Mouse (Mus musculus) limb, embryonic 15.5 days (tissue): ENCODE measurements at regions not wholly inside any gene's neighbourhood (a gene's known extent, or its start where the extent isn't known, plus 50 kb on each side); places are given as distances from the start of the nearest gene placed in this dataset.

Experiments
- ATAC-seq: fragments of 200-750 bp; cut with Nextera tagmentation; 2 replicates; pipeline ENCODE4 v1.8.0; 2017; ENCODE audit warnings: low read depth, moderate TSS enrichment; ENCODE audit not compliant: insufficient number of reproducible peaks, low FRiP score, low TSS enrichment
- H3K27ac ChIP-seq: fragments of 300-500 bp; sonication (generic); 2 replicates; pipeline ENCODE4 v1.5.1; 2015; ENCODE audit warnings: moderate library complexity, mild to moderate bottlenecking, inconsistent platforms
- H3K27me3 ChIP-seq: fragments of 300-500 bp; sonication (generic); 2 replicates; pipeline ENCODE4 v1.6.1; 2015; ENCODE audit warnings: inconsistent platforms
- H3K36me3 ChIP-seq: fragments of 300-500 bp; sonication (generic); 2 replicates; pipeline ENCODE4 v1.6.1; 2015; ENCODE audit warnings: inconsistent platforms
- H3K4me1 ChIP-seq: fragments of 300-500 bp; sonication (generic); 2 replicates; pipeline ENCODE4 v1.6.1; 2015; ENCODE audit warnings: inconsistent platforms
- H3K4me2 ChIP-seq: fragments of 300-500 bp; sonication (generic); 2 replicates; pipeline ENCODE4 v1.6.1; 2015; ENCODE audit warnings: mild to moderate bottlenecking, inconsistent platforms
- H3K4me3 ChIP-seq: fragments of 300-500 bp; sonication (generic); 2 replicates; pipeline ENCODE4 v1.5.1; 2015; ENCODE audit warnings: mild to moderate bottlenecking, inconsistent platforms
- H3K9ac ChIP-seq: fragments of 300-500 bp; sonication (generic); 2 replicates; pipeline ENCODE4 v1.6.1; 2015; ENCODE audit warnings: inconsistent platforms
- H3K9me3 ChIP-seq: fragments of 300-500 bp; sonication (generic); 2 replicates; pipeline ENCODE4 v1.6.1; 2016; ENCODE audit warnings: inconsistent platforms
- WGBS: fragments of 180-500 bp; shearing (Covaris S2); methylation state at CpG from one replicate; pipeline ENCODE4 v1.1.7; 2015; 5-methylcytosine and 5-hydroxymethylcytosine counted together

DNA sequence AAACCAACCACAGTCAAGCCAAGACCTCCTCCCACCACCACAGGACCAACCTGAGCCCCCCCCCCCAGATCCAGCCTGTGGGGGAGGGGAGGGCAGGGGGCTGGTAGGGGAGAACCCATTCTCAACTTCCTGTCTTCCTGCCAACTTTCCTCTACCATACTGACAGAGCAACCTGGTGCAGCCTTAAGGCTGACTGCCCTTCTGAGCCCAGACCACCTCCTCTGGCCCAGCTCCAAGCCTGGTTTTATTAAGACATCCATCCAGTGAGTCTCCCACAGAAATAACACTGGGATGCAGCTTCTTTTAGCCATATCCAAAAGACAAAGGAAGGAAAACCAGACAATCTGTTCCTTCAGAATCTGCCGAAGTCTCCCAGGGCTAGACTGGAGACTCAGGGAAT, 342.8 kb downstream of the Gm9195 start:
- H3K36me3 ChIP-seq: no peaks in the 10 kb centered on the region
- ATAC-seq: no peak
- H3K4me3 ChIP-seq: no peak overlapping the region
- no peaks in the 10 kb centered on the region for H3K9me3 ChIP-seq
- H3K27ac ChIP-seq: no peak overlapping the region
- H3K9ac ChIP-seq: no peak overlapping the region
- no peak overlapping the region for H3K4me2 ChIP-seq
- 63% methylated on average over 1 of the region's 1 CpGs for WGBS
- H3K4me1 ChIP-seq: no peaks in the 10 kb centered on the region
- H3K27me3 ChIP-seq: no peaks in the 10 kb centered on the region

DNA sequence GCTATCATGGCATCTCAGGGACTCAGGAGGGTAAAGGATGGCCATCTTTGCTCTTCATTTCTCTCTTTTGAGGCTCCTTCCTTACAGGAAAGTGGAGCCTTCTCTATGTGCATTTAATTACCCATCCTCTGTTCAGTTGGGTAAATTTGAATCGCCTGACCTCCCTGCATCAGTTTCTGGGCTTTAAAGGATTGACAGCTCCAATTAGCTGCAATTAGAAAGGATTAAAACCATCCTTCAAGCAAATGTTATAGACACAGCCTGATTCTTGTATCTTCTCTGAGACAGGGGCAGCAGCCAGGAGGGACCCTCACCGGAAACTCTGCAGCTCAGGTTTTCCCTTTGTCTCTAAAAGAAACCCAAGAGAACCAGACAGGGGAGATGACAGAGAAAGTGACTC, 345.3 kb downstream of the Gm9195 start:
- no peak overlapping the region for H3K27ac ChIP-seq
- no peak overlapping the region for H3K4me3 ChIP-seq
- H3K4me2 ChIP-seq: no peak overlapping the region
- H3K9ac ChIP-seq: no peak overlapping the region
- H3K36me3 ChIP-seq: no peaks in the 10 kb centered on the region
- ATAC-seq: no peak
- no peaks in the 10 kb centered on the region for H3K9me3 ChIP-seq
- no peaks in the 10 kb centered on the region for H3K4me1 ChIP-seq
- H3K27me3 ChIP-seq: no peaks in the 10 kb centered on the region
- 52% methylated on average over 2 of the region's 2 CpGs for WGBS

DNA sequence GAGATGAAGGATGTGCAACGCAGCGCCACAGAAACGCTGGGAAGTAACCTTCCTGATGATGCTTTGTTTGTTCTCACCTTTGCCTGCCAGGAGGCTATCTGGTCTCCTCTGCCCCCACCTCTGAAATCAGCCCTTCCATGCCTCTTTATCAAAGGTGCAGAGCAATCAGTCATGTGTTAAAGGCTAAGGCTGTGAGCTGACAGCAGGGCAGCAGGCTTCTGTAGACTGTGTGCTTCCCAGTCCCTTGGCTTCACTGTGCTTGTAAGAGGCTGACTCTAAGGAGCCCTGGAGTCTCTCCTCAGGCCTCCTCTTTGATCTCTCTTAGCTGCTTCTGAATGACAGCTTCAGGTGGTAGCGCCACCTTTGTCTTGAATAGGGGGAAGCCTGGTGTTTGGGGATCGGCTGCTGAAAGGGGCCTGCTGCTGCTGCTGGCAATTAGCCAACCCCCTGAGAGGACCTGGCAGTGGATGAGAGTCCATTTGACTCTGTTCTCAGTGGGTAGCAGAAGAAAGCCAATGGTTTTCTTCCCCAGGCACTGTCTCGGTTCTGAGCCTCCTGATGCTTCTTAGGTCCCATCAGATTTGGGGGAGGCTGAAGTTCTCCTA, 348.7 kb downstream of the Gm9195 start:
- 13% methylated on average over 6 of the region's 6 CpGs for WGBS
- no peak overlapping the region for H3K9ac ChIP-seq

DNA sequence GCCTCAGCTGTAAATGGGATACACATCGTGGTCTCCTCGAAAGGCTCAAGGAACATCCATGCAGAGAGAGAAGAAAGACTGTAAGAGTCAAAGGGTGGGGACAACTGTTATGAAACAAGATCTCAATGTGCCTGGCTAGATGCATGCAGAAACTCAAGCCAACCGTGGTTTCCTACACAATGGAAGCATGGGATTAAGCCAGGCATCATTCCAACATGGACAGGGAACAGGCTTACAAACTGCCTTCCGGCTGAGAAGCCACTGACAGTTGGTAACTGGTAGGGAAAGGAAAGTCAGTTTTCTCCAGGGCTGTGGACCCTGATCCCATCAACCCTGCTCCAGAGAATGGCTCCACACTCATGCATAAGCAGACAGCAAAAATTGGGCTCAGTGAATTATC, 350.5 kb downstream of the Gm9195 start:
- no peak overlapping the region for H3K27ac ChIP-seq
- H3K4me3 ChIP-seq: no peak overlapping the region
- ATAC-seq: no peak
- H3K36me3 ChIP-seq: no peaks in the 10 kb centered on the region
- WGBS: 69% methylated on average over 4 of the region's 4 CpGs
- no peaks in the 10 kb centered on the region for H3K9me3 ChIP-seq
- no peak overlapping the region for H3K4me2 ChIP-seq
- H3K27me3 ChIP-seq: no peaks in the 10 kb centered on the region
- no peaks in the 10 kb centered on the region for H3K4me1 ChIP-seq
- H3K9ac ChIP-seq: no peak overlapping the region

More for the DNA sequence above, 348.7 kb downstream of the Gm9195 start:
- Histone ChIP-seq H3K36me3 (no peaks in the 10 kb centered on the region), H3K4me1 (no peaks in the 10 kb centered on the region), H3K27ac (no peak overlapping the region), H3K9me3 (no peaks in the 10 kb centered on the region), H3K4me2 (no peak overlapping the region), H3K4me3 (no peak overlapping the region), H3K27me3 (no peaks in the 10 kb centered on the region)
- ATAC-seq: no peak

DNA sequence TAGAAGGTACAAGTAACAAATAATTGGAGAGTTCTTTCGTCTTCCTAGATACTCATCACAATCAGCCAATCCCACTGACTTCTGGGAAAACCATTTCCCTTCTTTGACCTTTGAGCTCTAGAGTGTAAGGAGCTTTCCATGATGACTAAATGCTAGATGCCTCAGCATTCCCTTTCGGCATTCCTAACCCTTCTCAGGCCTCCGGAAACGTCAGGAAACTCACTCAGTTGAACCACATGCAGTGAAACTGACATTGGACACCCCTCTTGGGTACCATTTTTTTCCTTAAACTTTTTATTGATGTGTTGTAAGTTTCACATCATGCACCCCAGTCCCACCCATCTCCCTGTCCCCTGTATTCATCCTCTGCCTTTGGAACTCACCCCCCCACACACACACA, 361.5 kb downstream of the Gm9195 start:
- Histone ChIP-seq H3K27ac (no peak overlapping the region), H3K9me3 (no peaks in the 10 kb centered on the region), H3K9ac (no peak overlapping the region), H3K4me2 (no peak overlapping the region), H3K27me3 (no peaks in the 10 kb centered on the region), H3K36me3 (no peaks in the 10 kb centered on the region), H3K4me1 (no peaks in the 10 kb centered on the region), H3K4me3 (no peak overlapping the region)
- WGBS: 53% methylated on average over 4 of the region's 4 CpGs
- ATAC-seq: no peak

DNA sequence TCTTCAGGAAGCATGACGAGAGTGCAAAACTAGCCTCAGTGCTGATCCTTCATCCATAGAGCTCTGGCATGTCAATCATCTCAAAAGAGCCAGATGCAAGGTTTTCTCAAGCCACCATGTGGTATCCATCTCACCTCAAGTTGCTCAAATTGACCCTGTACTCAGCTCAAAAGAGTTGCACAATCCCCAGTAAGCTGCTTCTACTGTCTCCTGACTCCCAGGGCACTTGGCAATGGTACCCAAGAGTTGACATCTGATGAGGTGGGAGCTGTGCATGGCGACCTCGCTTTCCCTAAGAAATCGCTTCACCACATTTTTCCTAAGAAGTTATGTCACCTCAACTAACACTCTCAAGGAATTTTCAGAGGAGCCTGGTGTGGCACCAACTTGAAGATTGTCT, 369.9 kb downstream of the Gm9195 start:
- WGBS: 77% methylated on average over 4 of the region's 4 CpGs

DNA sequence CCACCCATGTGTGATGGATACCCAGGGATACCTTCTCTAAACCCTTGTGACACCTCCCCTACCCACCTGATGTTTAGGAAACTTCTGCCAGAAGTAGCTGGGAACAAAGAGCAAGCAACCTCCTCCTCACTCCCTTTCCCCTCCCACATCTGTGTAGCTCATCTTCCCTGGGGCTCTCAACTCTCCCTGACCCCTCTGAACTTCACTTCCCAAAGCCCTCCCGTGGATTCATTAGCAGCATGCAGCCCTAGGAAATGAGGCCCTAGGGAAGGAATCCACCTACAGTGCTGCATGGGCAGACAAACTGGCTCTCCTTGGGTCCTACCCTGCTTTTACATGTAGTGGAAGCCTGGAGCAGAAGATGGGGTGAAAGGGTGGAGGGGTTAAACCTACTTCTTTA, 370.6 kb downstream of the Gm9195 start:
- 7% methylated on average over 1 of the region's 1 CpGs for WGBS
- no peak for ATAC-seq
- no peaks in the 10 kb centered on the region for H3K27me3 ChIP-seq
- H3K4me2 ChIP-seq: no peak overlapping the region
- H3K9ac ChIP-seq: no peak overlapping the region
- H3K9me3 ChIP-seq: no peaks in the 10 kb centered on the region
- H3K4me1 ChIP-seq: no peaks in the 10 kb centered on the region
- H3K4me3 ChIP-seq: no peak overlapping the region
- H3K27ac ChIP-seq: no peak overlapping the region
- no peaks in the 10 kb centered on the region for H3K36me3 ChIP-seq

More for the DNA sequence above, 369.9 kb downstream of the Gm9195 start:
- Histone ChIP-seq H3K4me2 (no peak overlapping the region), H3K27me3 (no peaks in the 10 kb centered on the region), H3K9me3 (no peaks in the 10 kb centered on the region), H3K4me3 (no peak overlapping the region), H3K27ac (no peak overlapping the region), H3K4me1 (no peaks in the 10 kb centered on the region), H3K36me3 (no peaks in the 10 kb centered on the region), H3K9ac (no peak overlapping the region)
- no peak for ATAC-seq

DNA sequence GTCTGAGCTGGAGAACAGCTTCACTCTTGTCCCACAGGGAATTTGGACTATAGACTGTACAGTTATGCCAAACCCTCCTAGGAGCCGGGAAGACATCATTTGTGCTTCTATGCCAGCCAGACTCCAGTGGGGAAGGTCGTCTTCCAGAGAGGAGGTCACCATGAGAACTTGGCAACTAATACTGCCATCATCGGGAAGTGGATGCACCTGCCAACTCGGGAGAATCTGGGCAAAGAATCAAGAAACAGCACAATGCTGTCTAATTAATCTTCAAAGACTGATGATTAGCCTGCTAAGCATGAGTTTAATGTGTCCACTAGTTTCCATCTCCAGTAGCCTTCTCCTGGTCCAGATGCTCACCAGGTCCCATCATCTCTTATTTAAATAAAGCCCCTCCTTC, 374.8 kb downstream of the Gm9195 start:
- Histone ChIP-seq H3K27ac (no peak overlapping the region), H3K36me3 (no peaks in the 10 kb centered on the region), H3K9ac (no peak overlapping the region), H3K4me3 (no peak overlapping the region), H3K4me1 (no peaks in the 10 kb centered on the region), H3K4me2 (no peak overlapping the region), H3K27me3 (no peaks in the 10 kb centered on the region), H3K9me3 (no peaks in the 10 kb centered on the region)
- WGBS: 72% methylated on average over 4 of the region's 4 CpGs
- ATAC-seq: no peak

DNA sequence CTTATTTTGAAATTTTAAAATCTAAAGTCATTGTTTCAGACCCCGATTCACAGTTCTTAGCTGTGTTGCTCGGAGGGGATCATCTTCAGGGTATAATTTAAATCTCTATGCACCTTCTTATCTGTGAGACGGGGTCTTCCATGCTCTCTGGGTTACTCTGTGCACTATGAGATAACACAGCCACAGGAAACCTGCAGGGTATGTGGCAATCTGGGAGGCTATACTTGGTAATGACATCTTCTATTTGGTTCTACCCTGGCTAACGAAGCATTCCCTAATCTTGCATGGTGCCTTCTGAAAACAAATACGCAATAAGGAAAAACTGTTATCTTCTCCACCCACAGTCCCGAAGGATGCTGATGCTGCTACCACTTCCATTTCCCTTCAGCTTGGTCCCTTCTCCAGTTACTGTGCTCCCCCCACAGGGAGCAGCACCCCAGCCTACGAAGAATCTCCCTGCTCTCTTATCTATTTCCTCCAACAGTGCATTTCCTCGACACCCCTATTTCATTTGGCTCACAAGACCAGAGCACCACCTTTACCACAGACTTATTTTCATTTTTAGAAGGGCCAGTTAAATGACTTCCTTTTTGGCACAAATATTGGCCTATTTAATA, 378.2 kb downstream of the Gm9195 start:
- no peak overlapping the region for H3K4me2 ChIP-seq
- no peak for ATAC-seq
- WGBS: 76% methylated on average over 8 of the region's 8 CpGs
- no peaks in the 10 kb centered on the region for H3K9me3 ChIP-seq
- H3K27ac ChIP-seq: no peak overlapping the region
- H3K9ac ChIP-seq: no peak overlapping the region
- no peaks in the 10 kb centered on the region for H3K4me1 ChIP-seq
- no peaks in the 10 kb centered on the region for H3K36me3 ChIP-seq
- no peaks in the 10 kb centered on the region for H3K27me3 ChIP-seq
- no peak overlapping the region for H3K4me3 ChIP-seq

DNA sequence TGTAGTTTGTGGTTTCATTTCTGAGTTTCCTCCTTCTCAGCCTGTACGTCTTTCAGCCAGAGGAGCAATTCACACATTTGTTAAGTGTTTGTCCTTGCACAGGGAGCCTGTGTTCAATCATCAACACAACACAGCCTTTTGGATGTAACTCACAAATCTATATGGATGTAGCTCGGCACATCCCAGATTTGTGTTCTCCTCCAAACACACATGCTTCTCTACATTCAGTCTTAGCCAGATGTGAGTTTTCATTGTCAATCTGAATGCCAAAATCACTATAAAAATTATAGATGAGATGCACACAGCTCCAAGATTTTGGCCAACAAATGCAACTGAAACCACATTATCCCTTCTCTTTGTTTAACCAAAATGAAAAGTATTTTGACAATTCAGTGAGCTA, 380.9 kb downstream of the Gm9195 start:
- Histone ChIP-seq H3K27me3 (no peaks in the 10 kb centered on the region), H3K4me3 (no peak overlapping the region), H3K4me1 (no peaks in the 10 kb centered on the region), H3K4me2 (no peak overlapping the region), H3K36me3 (no peaks in the 10 kb centered on the region), H3K9me3 (no peaks in the 10 kb centered on the region), H3K9ac (no peak overlapping the region), H3K27ac (no peak overlapping the region)
- no peak for ATAC-seq
- 41% methylated on average over 2 of the region's 2 CpGs for WGBS

DNA sequence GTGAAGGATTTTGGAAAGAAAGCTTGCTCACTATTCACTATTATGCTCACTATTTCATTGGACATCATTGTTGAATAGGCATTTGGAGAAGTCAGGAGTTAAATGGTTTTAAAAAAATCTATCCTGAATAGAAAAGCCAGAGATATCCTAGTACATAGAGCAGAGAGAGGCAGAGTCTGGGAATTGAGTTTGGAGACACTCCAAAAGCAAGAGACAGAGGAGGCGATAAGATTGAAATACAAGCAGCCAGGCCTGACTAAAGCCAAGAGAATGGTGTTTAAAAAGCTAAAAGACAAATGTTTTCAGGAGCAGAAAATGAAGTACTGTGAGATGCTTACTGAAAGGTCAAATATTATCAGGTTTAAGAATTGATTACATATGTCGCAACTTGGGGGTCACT, 400.1 kb downstream of the Gm9195 start:
- 82% methylated on average over 2 of the region's 2 CpGs for WGBS
- Histone ChIP-seq H3K9ac (no peak overlapping the region), H3K36me3 (no peaks in the 10 kb centered on the region), H3K27me3 (no peaks in the 10 kb centered on the region), H3K9me3 (no peaks in the 10 kb centered on the region), H3K4me1 (no peaks in the 10 kb centered on the region), H3K4me3 (no peak overlapping the region), H3K27ac (no peak overlapping the region), H3K4me2 (no peak overlapping the region)
- ATAC-seq: no peak

DNA sequence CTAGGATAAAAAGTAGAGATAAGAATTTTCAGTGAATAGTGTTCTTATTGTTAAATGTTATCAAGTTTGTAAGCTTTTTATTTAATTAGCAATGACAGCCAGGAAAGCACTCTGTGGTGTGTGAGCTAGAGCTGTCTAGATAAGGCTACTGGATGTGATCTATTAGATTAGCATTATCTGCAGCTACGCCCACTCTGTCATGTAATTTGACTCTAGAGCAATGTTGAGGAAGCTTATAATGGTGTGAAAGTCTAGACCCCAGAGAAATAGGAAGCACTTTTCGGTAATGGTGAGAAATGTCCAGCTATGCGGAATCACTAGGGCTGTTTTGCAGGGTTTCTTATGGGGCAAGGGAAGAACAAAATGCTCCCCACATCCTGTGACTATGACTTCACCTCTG, 410.2 kb downstream of the Gm9195 start:
- WGBS: 40% methylated on average over 3 of the region's 3 CpGs

More for the DNA sequence above, 410.2 kb downstream of the Gm9195 start:
- Histone ChIP-seq H3K27me3 (no peaks in the 10 kb centered on the region), H3K4me3 (no peak overlapping the region), H3K9ac (no peak overlapping the region), H3K27ac (no peak overlapping the region), H3K4me1 (no peaks in the 10 kb centered on the region), H3K9me3 (no peaks in the 10 kb centered on the region), H3K4me2 (no peak overlapping the region), H3K36me3 (no peaks in the 10 kb centered on the region)
- ATAC-seq: no peak
